Mouse (Mus musculus) natural killer cell, adult 2 months (primary cell): ENCODE measurements around the gene Tm7sf2.
A peak's percentile ranks its signal among the peaks of the same experiment; 100 is the strongest.

Experiments
- DNase-seq, 2 experiments: peaks; one replicate each; pipeline ENCODE4 v3.0.0; 2022; ENCODE audit warnings: low spot score in 2 of 2

The Tm7sf2 gene

DNA sequence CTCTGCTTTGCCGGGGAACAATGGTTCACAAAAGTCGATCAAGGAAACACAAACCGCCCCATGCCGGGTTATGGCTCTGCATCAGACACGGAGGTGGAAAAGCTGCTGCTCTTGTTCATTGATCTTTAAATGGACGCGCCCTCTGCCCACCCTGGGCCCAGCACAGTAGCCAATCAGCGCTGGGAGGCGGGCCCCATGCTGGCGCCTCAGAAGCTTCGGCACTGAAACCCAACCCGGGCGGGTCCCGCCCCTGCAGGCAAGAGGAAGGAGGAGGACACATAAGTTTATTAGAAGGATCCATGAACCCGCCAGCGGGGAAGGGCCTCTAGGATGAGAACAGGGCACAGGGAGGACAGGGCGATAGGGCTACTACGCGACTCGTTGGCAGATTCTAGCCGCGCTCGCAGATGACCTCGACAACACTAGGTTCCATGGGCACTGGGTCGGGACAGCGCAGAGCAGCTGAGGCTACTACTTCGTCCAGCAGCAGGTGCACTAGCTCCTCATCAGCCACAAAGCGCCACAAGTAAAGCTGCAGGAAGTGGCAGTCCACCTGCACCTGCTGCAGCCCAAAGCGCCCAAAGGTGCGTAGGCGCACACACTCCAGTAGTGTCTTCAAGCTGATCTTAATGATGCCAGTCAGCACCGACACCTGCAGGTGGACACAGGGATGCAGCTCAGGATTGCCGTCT is at the start of gene Tm7sf2:
TSS of gene Tm7sf2 (minus strand) at position 650 of the 692 bp plus-strand sequence.
- DNase-seq, result peak; percentile 73 to 82

GRCm38 (mm10) chr19:6117346-6117985 is 49.3 kb upstream of the Tm7sf2 start:
- DNase-seq, result no peak

DNA sequence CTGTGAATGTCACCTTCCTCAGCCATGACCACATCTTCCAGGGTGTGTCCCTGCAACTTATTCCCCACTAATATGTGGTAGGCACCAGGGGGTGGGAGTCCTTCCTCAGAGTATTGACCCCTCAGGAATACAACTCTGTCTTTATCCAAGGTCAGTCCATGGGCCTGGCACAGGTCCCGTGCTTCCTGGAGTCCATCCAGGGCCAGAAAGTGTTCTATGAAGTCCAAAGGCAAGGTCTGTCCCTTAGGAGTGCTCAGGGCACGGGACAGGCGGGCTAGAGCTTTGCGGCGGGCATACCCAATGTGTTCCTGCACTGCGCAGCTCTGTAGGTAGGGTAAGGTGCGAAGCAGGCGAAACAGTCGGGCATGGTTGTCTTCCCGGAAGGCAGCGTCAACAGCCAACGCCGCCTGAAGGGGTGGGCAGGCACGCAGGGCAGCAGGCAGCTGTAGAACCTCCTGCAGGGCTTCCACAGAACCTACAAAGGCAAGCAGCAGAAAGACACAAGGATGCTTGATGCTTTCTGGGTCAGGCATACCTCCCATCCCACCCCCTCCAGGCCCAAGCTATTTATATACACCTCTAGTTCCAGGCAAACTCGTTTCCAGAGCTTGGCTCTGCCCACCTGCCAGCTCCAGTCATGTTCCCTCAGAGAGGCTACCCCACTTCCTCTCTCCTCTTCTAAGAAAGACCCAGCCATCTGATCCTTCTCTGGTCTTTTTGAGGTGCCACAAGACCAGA is 48.1 kb upstream of the Tm7sf2 start:
- DNase-seq, result no peak

GRCm38 (mm10) chr19:6113116-6113515 is 44.9 kb upstream of the Tm7sf2 start:
- DNase-seq, result no peak

- DNase-seq, result no peak
Observed at GRCm38 (mm10) chr19:6105586-6105985, 37.4 kb upstream of the Tm7sf2 start, which contains the start of gene Naaladl1. Naaladl1 (plus strand) TSS chr19:6105782.

GRCm38 (mm10) chr19:6104476-6104875 is 36.3 kb upstream of the Tm7sf2 start:
- no peak for DNase-seq

GRCm38 (mm10) chr19:6102169-6102853 is 34.1 kb upstream of the Tm7sf2 start:
- no peak for DNase-seq

- no peak for DNase-seq
Observed at GRCm38 (mm10) chr19:6101186-6101585, 33.0 kb upstream of the Tm7sf2 start.

DNA sequence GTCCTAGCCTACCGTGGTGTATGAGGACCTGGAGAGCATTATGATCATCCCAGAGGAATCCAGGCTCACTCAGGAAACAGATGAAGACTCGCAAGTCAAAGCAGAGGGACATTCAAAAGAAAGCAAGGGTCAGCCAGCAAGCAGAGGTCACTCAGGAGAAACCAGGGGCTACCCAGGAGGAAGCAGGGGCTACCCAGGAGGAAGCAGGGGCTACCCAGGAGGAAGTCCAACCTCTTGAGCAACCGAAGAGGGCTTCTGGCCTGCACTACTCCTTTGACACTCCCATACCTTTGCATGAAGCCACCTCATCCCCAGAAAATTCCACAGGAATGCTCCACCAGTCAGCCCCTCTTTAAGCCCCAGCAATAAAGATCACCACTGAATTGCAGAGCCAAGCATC is 29.7 kb upstream of the Tm7sf2 start:
- no peak for DNase-seq

DNA sequence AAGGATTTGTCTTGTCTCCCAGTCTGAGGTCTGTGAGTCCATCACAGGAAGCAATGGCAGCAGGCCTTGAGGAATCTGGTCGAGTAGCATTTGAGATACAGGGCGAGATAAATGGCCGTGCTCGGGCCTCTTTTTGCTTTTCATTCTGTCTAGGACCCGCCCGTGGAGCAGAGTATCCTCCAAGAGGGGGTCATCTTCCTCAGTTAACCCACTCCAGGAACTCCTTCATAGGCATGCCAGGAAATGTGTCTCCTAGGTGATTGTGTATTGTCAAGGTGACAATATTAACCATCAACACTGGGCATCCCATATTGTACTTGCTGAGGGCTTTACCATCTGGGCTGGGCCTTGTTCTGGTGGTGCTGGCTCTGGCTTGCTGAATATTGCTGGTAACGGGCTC is 25.9 kb upstream of the Tm7sf2 start, which contains the start of gene AC131692.1:
TSS of gene AC131692.1 (plus strand) at position 301 of the 400 bp plus-strand sequence.
- no peak for DNase-seq

DNA sequence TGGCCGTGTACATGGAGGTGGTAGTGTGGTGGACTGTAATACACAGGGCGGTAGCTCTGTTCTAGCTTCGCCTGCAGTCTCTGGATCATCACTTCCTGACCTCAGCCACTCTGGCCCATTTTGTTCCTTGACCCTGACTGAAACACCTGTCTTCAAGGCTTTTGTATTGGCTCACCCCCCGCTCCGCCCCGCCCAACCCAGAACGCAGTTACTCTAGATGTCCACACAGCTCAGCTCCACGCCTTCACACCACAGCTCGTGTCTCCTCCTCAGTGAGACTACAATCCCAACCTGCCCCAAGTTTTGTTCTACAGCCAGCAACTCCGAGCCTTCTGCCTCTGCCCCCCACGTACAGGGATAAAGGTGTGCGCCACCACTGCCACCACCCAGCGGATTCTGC is 20.7 kb upstream of the Tm7sf2 start:
- DNase-seq, result no peak

GRCm38 (mm10) chr19:6085417-6085879 is 17.3 kb upstream of the Tm7sf2 start:
- DNase-seq, result peak; percentile 49 to 57

GRCm38 (mm10) chr19:6084478-6085248 is 16.5 kb upstream of the Tm7sf2 start, which contains the start of the genes Zfpl1 and Cdca5:
Zfpl1 (minus strand) TSS chr19:6084956.
Cdca5 (plus strand) TSS chr19:6084983.
- DNase-seq, result peak; percentile 94 to 96

DNA sequence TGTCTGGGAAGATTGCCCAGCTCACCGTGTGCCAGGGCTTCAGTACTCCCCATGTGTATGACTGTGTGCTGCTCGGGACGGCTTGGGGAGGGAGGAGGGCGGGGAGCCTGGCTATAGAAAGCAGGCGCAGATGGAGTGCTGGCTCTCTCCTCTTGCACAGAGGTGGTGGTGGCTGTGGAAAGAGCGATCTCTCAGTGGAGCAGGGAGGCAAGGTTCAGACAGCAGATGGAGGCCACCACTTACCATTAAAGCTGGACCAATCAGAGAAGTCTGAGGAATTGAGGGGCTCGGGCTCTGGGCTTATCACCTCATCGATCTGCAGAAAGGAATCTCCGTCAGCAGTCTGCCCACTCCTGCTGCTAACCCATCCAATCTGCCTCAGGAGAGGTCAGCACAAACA is 14.0 kb upstream of the Tm7sf2 start, which contains the start of gene Gm28374:
TSS of gene Gm28374 (minus strand) at position 101 of the 400 bp plus-strand sequence.
- no peak for DNase-seq

- no peak for DNase-seq
Observed at GRCm38 (mm10) chr19:6079983-6080480, 11.9 kb upstream of the Tm7sf2 start, which contains the start of gene Tmem262. Tmem262 (plus strand) TSS chr19:6080033.

DNA sequence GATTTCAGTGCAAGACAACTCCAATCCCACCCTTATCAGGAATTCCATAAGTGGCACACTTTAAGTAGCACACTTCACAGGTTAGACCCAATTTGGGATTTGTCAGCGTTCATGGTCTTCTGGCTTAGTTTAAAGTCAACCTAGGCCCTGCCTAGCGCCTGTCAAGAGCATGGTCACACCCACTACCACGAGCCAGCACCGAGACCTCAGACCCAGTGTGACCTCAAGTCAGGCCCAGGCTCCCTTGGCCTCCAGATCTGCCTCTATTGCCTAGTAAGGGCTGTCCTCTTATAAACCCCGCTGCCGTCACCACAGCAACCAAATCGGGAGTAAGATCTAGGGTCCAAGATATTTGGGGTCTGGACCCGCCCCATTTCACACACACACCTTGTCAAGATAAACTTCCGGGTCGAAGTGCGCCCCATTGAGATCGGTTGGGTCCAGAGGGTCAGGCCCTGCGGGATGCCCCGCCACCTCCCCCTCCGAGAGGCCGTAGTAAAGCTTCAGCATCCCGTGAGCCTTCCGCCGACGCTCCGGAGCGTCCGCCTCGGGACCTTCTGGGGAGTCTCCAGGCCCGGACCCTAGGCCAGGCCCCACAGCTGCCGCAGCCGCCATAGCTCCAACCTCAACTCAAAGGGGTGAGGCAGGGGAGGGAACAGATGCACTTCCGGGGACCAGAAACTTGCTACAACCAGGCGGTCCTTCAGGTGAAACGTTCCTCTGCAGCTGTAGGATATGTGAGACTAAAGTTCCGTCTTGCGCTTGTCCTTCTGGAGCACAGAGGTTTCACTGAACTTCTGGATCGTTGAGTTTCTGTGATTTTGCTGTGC is 8.6 kb upstream of the Tm7sf2 start, which contains the start of gene Vps51:
TSS of gene Vps51 (minus strand) at position 668 of the 830 bp plus-strand sequence.
- DNase-seq, result peak; percentile 82 to 87

- no peak for DNase-seq
Observed at GRCm38 (mm10) chr19:6073889-6074288, 5.7 kb upstream of the Tm7sf2 start.

- DNase-seq, result no peak
Observed at GRCm38 (mm10) chr19:6071261-6071660, 3.1 kb upstream of the Tm7sf2 start.

- DNase-seq, result no peak
Observed at GRCm38 (mm10) chr19:6070571-6071250, 2.5 kb upstream of the Tm7sf2 start.
